Mouse (Mus musculus): ENCODE measurements around the gene Mcpt9. TPM values are rescaled to one million over a fixed set of nuclear protein-coding genes. Genes with fewer than 3 reads are reported as not detected.

Mcpt9 gene
- not detected in 2 replicates for polyA plus RNA-seq (2012; rRNA removed)

GRCm38 (mm10) chr14:56030395-56030794 is at the start of gene Mcpt9:
TSS of gene Mcpt9 (minus strand) at chr14:56030495.

GRCm38 (mm10) chr14:56062213-56062612 is 31.9 kb upstream of the Mcpt9 start, which contains the start of gene Mcpt4:
TSS of gene Mcpt4 (minus strand) at chr14:56062313.

GRCm38 (mm10) chr14:56041792-56042191 is 11.5 kb upstream of the Mcpt9 start, which contains the start of gene Mcpt2:
TSS of gene Mcpt2 (plus strand) at chr14:56042041.

GRCm38 (mm10) chr14:56017671-56018070 is 12.6 kb downstream of the Mcpt9 start, which contains the start of gene Mcpt1:
TSS of gene Mcpt1 (plus strand) at chr14:56017971.

Other genes starting within 250 kb of the Mcpt9 start
- gene Adcy4, start 246.4 kb downstream of the Mcpt9 start, polyA plus RNA-seq (2012; rRNA removed): 0.86 and 0.99 TPM in 2 replicates
- gene Ripk3, start 241.6 kb downstream of the Mcpt9 start, polyA plus RNA-seq (2012; rRNA removed): 12.6 and 15.4 TPM in 2 replicates
- 0.71 and 1.5 TPM in 2 replicates for gene Nfatc4, start 207.4 kb downstream of the Mcpt9 start, polyA plus RNA-seq (2012; rRNA removed)
- 1.6 and 1.7 TPM in 2 replicates for gene Nynrin, start 176.5 kb downstream of the Mcpt9 start, polyA plus RNA-seq (2012; rRNA removed)
- gene Cbln3, start 146.1 kb downstream of the Mcpt9 start, polyA plus RNA-seq (2012; rRNA removed): 0.10 and 0.16 TPM in 2 replicates
- gene Khnyn, start 145.5 kb downstream of the Mcpt9 start, polyA plus RNA-seq (2012; rRNA removed): 7.3 and 8.4 TPM in 2 replicates
- 5.3 and 6.1 TPM in 2 replicates for gene Sdr39u1, start 130.2 kb downstream of the Mcpt9 start, polyA plus RNA-seq (2012; rRNA removed)
- gene Cma1, start 85.8 kb downstream of the Mcpt9 start, polyA plus RNA-seq (2012; rRNA removed): 0.07 and 0.12 TPM in 2 replicates
- not detected in 2 replicates for gene Cma2, start 79.5 kb downstream of the Mcpt9 start, polyA plus RNA-seq (2012; rRNA removed)
- gene Mcpt1, start 12.5 kb downstream of the Mcpt9 start, polyA plus RNA-seq (2012; rRNA removed): 0.02 TPM in 1 of 2 replicates, not detected in the other
- 0.03 and 0.05 TPM in 2 replicates for gene Mcpt2, start 11.5 kb upstream of the Mcpt9 start, polyA plus RNA-seq (2012; rRNA removed)
- not detected in 2 replicates for gene Mcpt4, start 31.8 kb upstream of the Mcpt9 start, polyA plus RNA-seq (2012; rRNA removed)
- gene Mcpt8, start 54.8 kb upstream of the Mcpt9 start, polyA plus RNA-seq (2012; rRNA removed): 1.3 and 1.4 TPM in 2 replicates
- 28.2 and 49.2 TPM in 2 replicates for gene Ctsg, start 72.1 kb upstream of the Mcpt9 start, polyA plus RNA-seq (2012; rRNA removed)
- 0.06 TPM in 1 of 2 replicates, not detected in the other for gene Gzme, start 90.1 kb upstream of the Mcpt9 start, polyA plus RNA-seq (2012; rRNA removed)
- gene Gzmd, start 102.1 kb upstream of the Mcpt9 start, polyA plus RNA-seq (2012; rRNA removed): 0.12 TPM in 1 of 2 replicates, not detected in the other
- 0.03 and 0.05 TPM in 2 replicates for gene Gzmg, start 129.1 kb upstream of the Mcpt9 start, polyA plus RNA-seq (2012; rRNA removed)
- not detected in 2 replicates for gene Gzmn, start 144.1 kb upstream of the Mcpt9 start, polyA plus RNA-seq (2012; rRNA removed)
- 0.03 and 0.17 TPM in 2 replicates for gene Gzmf, start 180.9 kb upstream of the Mcpt9 start, polyA plus RNA-seq (2012; rRNA removed)
- 0.03 TPM in 1 of 2 replicates, not detected in the other for gene Gzmc, start 204.2 kb upstream of the Mcpt9 start, polyA plus RNA-seq (2012; rRNA removed)
- 0.05 and 0.06 TPM in 2 replicates for gene Gzmb, start 231.8 kb upstream of the Mcpt9 start, polyA plus RNA-seq (2012; rRNA removed)